Mouse (Mus musculus): ENCODE data around the gene Rragc. TPM values are rescaled to one million over a fixed set of nuclear protein-coding genes. Genes with fewer than 3 reads are reported as not detected.

Rragc gene
- polyA plus RNA-seq, 1 experiment from 2014 or later: 38.8 TPM

- Histone ChIP-seq H3K9ac (no peak overlapping the region), H3K4me1 (no peaks in the 10 kb centered on the region), H3K9me3 (replicated peaks) (no peaks in the 10 kb centered on the region), H3K27ac (no peak overlapping the region), H3K4me3 (no peak overlapping the region), H3K4me2 (peak overlapping the region; percentile 16; the same call in 1 of the 2 replicates), H3K36me3 (no peaks in the 10 kb centered on the region), H3K27me3 (replicated peaks) (peaks cover 32% of the 10 kb centered on the region)
- WGBS (ENCODE audit: insufficient replicate concordance): 8% methylated on average over 31 of the region's 31 CpGs
- 0 out of 2 replicates have a peak, but pooled peaks have one; percentile 47 for ATAC-seq
These were observed 39.7 kb downstream of the Rragc start for GRCm38 (mm10) chr4:123956703-123957491.

- 50% methylated on average over 4 of the region's 4 CpGs for WGBS (ENCODE audit: insufficient replicate concordance)
- Histone ChIP-seq H3K4me2 (no peak overlapping the region), H3K27ac (no peak overlapping the region), H3K9ac (no peak overlapping the region), H3K9me3 (replicated peaks) (no peaks in the 10 kb centered on the region), H3K4me3 (no peak overlapping the region), H3K36me3 (no peaks in the 10 kb centered on the region), H3K4me1 (no peaks in the 10 kb centered on the region), H3K27me3 (replicated peaks) (peaks cover 32% of the 10 kb centered on the region)
- 0 out of 2 replicates have a peak, but pooled peaks have one; percentile 13 for ATAC-seq
These were observed 40.2 kb downstream of the Rragc start for GRCm38 (mm10) chr4:123957492-123957808.

- H3K27ac ChIP-seq: no peak overlapping the region
- H3K27me3 ChIP-seq (replicated peaks): peaks cover 32% of the 10 kb centered on the region
- H3K9ac ChIP-seq: no peak overlapping the region
- no peak for ATAC-seq
- WGBS (ENCODE audit: insufficient replicate concordance): 46% methylated on average over 4 of the region's 4 CpGs
- H3K9me3 ChIP-seq (replicated peaks): no peaks in the 10 kb centered on the region
- H3K4me3 ChIP-seq: no peak overlapping the region
- H3K4me1 ChIP-seq: no peaks in the 10 kb centered on the region
- no peak overlapping the region for H3K4me2 ChIP-seq
- H3K36me3 ChIP-seq: no peaks in the 10 kb centered on the region
These were observed 40.6 kb downstream of the Rragc start for GRCm38 (mm10) chr4:123957891-123958290.

GRCm38 (mm10) chr4:123960955-123961354 lies 43.7 kb downstream of the Rragc start:
- Histone ChIP-seq H3K4me1 (no peaks in the 10 kb centered on the region), H3K9me3 (replicated peaks) (no peaks in the 10 kb centered on the region), H3K4me3 (no peak overlapping the region), H3K4me2 (no peak overlapping the region), H3K9ac (no peak overlapping the region), H3K27me3 (replicated peaks) (peaks cover 33% of the 10 kb centered on the region), H3K36me3 (no peaks in the 10 kb centered on the region), H3K27ac (no peak overlapping the region)
- no peak for ATAC-seq
- WGBS (ENCODE audit: insufficient replicate concordance): 64% methylated on average over 4 of the region's 4 CpGs

GRCm38 (mm10) chr4:123962721-123963120 lies 45.5 kb downstream of the Rragc start:
- WGBS (ENCODE audit: insufficient replicate concordance): 60% methylated on average over 9 of the region's 9 CpGs
- Histone ChIP-seq H3K9me3 (replicated peaks) (no peaks in the 10 kb centered on the region), H3K27me3 (replicated peaks) (peaks cover 20% of the 10 kb centered on the region; the same call in 1 of the 2 replicates), H3K4me2 (no peak overlapping the region), H3K4me1 (no peaks in the 10 kb centered on the region), H3K9ac (no peak overlapping the region), H3K4me3 (no peak overlapping the region), H3K36me3 (no peaks in the 10 kb centered on the region), H3K27ac (no peak overlapping the region)
- no peak for ATAC-seq

- Histone ChIP-seq H3K36me3 (no peaks in the 10 kb centered on the region), H3K9ac (no peak overlapping the region), H3K4me2 (no peak overlapping the region), H3K27ac (0 out of 2 replicates have a peak overlapping the region, but pooled peaks have one; percentile 1), H3K27me3 (replicated peaks) (peaks cover 29% of the 10 kb centered on the region), H3K4me3 (no peak overlapping the region), H3K9me3 (replicated peaks) (no peaks in the 10 kb centered on the region), H3K4me1 (no peaks in the 10 kb centered on the region)
- 53% methylated on average over 8 of the region's 8 CpGs for WGBS (ENCODE audit: insufficient replicate concordance)
- peak; percentile 54; the same call in 1 of the 2 replicates for ATAC-seq
These were observed 51.5 kb downstream of the Rragc start for GRCm38 (mm10) chr4:123968663-123969321.

- Histone ChIP-seq H3K36me3 (no peaks in the 10 kb centered on the region), H3K9me3 (replicated peaks) (no peaks in the 10 kb centered on the region), H3K27ac (no peak overlapping the region), H3K27me3 (replicated peaks) (peaks cover 29% of the 10 kb centered on the region), H3K4me2 (no peak overlapping the region), H3K4me3 (no peak overlapping the region), H3K4me1 (no peaks in the 10 kb centered on the region), H3K9ac (no peak overlapping the region)
- no peak for ATAC-seq
- WGBS (ENCODE audit: insufficient replicate concordance): 52% methylated on average over 7 of the region's 7 CpGs
These were observed 52.2 kb downstream of the Rragc start for GRCm38 (mm10) chr4:123969458-123969857.

GRCm38 (mm10) chr4:123971059-123971458 lies 53.8 kb downstream of the Rragc start:
- Histone ChIP-seq H3K27ac (no peak overlapping the region), H3K4me1 (no peaks in the 10 kb centered on the region)
- ATAC-seq: no peak

GRCm38 (mm10) chr4:123972423-123973049 lies 55.3 kb downstream of the Rragc start:
- Histone ChIP-seq H3K27me3 (replicated peaks) (peaks cover 22% of the 10 kb centered on the region), H3K36me3 (no peaks in the 10 kb centered on the region), H3K9ac (no peak overlapping the region), H3K4me3 (0 out of 2 replicates have a peak overlapping the region, but pooled peaks have one; percentile 2), H3K9me3 (replicated peaks) (no peaks in the 10 kb centered on the region), H3K4me2 (peak overlapping the region; percentile 41; the same call in 1 of the 2 replicates), H3K4me1 (no peaks in the 10 kb centered on the region), H3K27ac (no peak overlapping the region)
- peak; percentile 53 for ATAC-seq
- WGBS (ENCODE audit: insufficient replicate concordance): 16% methylated on average over 29 of the region's 29 CpGs

More at GRCm38 (mm10) chr4:123971059-123971458, 53.8 kb downstream of the Rragc start:
- no peaks in the 10 kb centered on the region for H3K36me3 ChIP-seq
- peaks cover 26% of the 10 kb centered on the region for H3K27me3 ChIP-seq (replicated peaks)
- no peak overlapping the region for H3K9ac ChIP-seq
- no peaks in the 10 kb centered on the region for H3K9me3 ChIP-seq (replicated peaks)
- no peak overlapping the region for H3K4me3 ChIP-seq
- 59% methylated on average over 4 of the region's 4 CpGs for WGBS (ENCODE audit: insufficient replicate concordance)
- no peak overlapping the region for H3K4me2 ChIP-seq

GRCm38 (mm10) chr4:123982105-123982504 lies 64.9 kb downstream of the Rragc start:
- no peak overlapping the region for H3K27ac ChIP-seq
- no peaks in the 10 kb centered on the region for H3K9me3 ChIP-seq (replicated peaks)
- no peak for ATAC-seq
- 48% methylated on average over 5 of the region's 5 CpGs for WGBS (ENCODE audit: insufficient replicate concordance)
- no peak overlapping the region for H3K4me3 ChIP-seq
- H3K4me1 ChIP-seq: no peaks in the 10 kb centered on the region
- no peaks in the 10 kb centered on the region for H3K36me3 ChIP-seq
- no peak overlapping the region for H3K9ac ChIP-seq
- peaks cover 3% of the 10 kb centered on the region; the same call in 1 of the 2 replicates for H3K27me3 ChIP-seq (replicated peaks)
- no peak overlapping the region for H3K4me2 ChIP-seq

All from liver, embryonic 12.5 days (tissue).